Mouse (Mus musculus) mammary gland, adult 2 months (tissue): ENCODE measurements around the gene Hspbp1. TPM values are rescaled to one million over a fixed set of nuclear protein-coding genes. Genes with fewer than 3 reads are reported as not detected.

Experiments used
- polyA plus RNA-seq: library from polyadenylated mRNA; depleted of rRNA; stranded (reverse); fragments of >200 nt; gene quantifications from 2 replicates; pipeline ENCODE4 v1.2.3, GENCODE M21; 2012; ENCODE audit warnings: low replicate concordance; rRNA removed

The Hspbp1 gene
- 29.8 and 46.7 TPM in 2 replicates for polyA plus RNA-seq

GRCm38 (mm10) chr7:4684632-4685417 is at the start of gene Hspbp1:
Gene Hspbp1 (minus strand): TSS chr7:4685068.

DNA sequence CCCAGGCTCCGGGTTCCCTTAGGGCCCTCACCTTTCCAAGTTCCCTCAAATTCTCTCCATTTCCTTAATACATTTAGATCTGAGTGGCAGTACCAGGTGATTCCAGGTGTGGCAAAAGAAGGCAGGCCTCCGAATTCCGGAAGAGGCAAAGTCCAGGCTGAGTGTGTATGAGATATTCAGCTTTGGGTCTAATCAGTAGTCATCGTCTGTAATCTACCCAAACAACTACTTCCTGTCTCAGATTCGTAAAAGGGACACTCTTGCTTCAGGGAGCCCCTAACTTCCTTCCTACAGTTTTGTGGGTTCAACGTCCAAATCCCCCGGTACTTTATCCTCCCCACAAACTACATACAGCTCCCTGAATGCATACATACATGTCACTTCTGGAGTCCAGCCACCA is 40.3 kb upstream of the Hspbp1 start, which contains the start of gene Tmem150b:
Gene Tmem150b, minus strand, starts transcription at position 81 of the 400 bp plus-strand sequence.

DNA sequence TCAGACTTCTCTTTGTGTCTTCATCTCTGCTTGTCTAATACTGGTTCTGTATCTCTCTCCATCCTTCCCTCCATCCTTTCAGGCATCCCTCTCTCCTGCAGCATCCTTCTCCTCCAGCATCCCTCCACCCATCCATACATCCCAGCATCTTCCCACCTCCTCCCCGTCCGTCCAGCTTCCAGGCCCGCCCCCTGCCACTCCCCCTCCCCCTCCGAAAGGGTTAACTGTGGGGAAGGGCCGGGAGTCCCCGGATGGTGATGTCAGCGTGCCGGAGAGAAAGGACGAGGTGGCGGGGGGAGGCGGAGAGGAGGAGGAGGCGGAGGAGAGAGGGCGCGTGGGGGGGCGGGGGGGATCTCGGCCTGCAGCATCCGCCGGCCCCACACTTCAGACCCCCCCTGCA is 5.5 kb upstream of the Hspbp1 start, which contains the start of gene Brsk1:
Gene Brsk1, plus strand, starts transcription at position 218 of the 400 bp plus-strand sequence.

GRCm38 (mm10) chr7:4658912-4659551 is 25.8 kb downstream of the Hspbp1 start, which contains the start of gene Ppp6r1:
Gene Ppp6r1 (minus strand): TSS chr7:4659019.

GRCm38 (mm10) chr7:4631031-4631430 is 53.8 kb downstream of the Hspbp1 start, which contains the start of gene Tmem86b:
Gene Tmem86b (minus strand): TSS chr7:4631422.

Other genes with a start within 250 kb of the Hspbp1 start
- gene Rdh13, start 239.4 kb downstream of the Hspbp1 start, polyA plus RNA-seq = 13.7 and 19.8 TPM in 2 replicates
- 15.5 and 16.5 TPM in 2 replicates for gene Eps8l1, start 224.4 kb downstream of the Hspbp1 start, polyA plus RNA-seq
- 48.9 and 90.4 TPM in 2 replicates for gene Ppp1r12c, start 183.4 kb downstream of the Hspbp1 start, polyA plus RNA-seq
- 0.20 and 1.3 TPM in 2 replicates for gene Tnnt1, start 168.7 kb downstream of the Hspbp1 start, polyA plus RNA-seq
- 6.1 and 8.4 TPM in 2 replicates for gene Tnni3, start 160.8 kb downstream of the Hspbp1 start, polyA plus RNA-seq
- 9.0 and 14.9 TPM in 2 replicates for gene Dnaaf3, start 152.6 kb downstream of the Hspbp1 start, polyA plus RNA-seq
- 0.10 and 0.62 TPM in 2 replicates for gene Syt5, start 137.5 kb downstream of the Hspbp1 start, polyA plus RNA-seq
- 0.06 TPM in 1 of 2 replicates, not detected in the other for gene Ptprh, start 81.0 kb downstream of the Hspbp1 start, polyA plus RNA-seq
- gene Tmem86b, start 53.6 kb downstream of the Hspbp1 start, polyA plus RNA-seq = 14.9 and 19.6 TPM in 2 replicates
- gene Ppp6r1, start 26.0 kb downstream of the Hspbp1 start, polyA plus RNA-seq = 109 and 135 TPM in 2 replicates
- 4.4 and 6.0 TPM in 2 replicates for gene Brsk1, start 5.5 kb upstream of the Hspbp1 start, polyA plus RNA-seq
- 2.0 and 2.5 TPM in 2 replicates for gene Tmem150b, start 40.2 kb upstream of the Hspbp1 start, polyA plus RNA-seq
- gene Kmt5c, start 55.0 kb upstream of the Hspbp1 start, polyA plus RNA-seq = 95.7 and 216 TPM in 2 replicates
- 13.8 and 18.7 TPM in 2 replicates for gene Cox6b2, start 68.0 kb upstream of the Hspbp1 start, polyA plus RNA-seq
- 0.10 TPM in 1 of 2 replicates, not detected in the other for gene Fam71e2, start 86.2 kb upstream of the Hspbp1 start, polyA plus RNA-seq
- gene Il11, start 97.8 kb upstream of the Hspbp1 start, polyA plus RNA-seq = 0.36 and 0.78 TPM in 2 replicates
- not detected in 2 replicates for gene Tmem190, start 97.9 kb upstream of the Hspbp1 start, polyA plus RNA-seq
- gene Tmem238, start 104.6 kb upstream of the Hspbp1 start, polyA plus RNA-seq = 18.4 and 84.5 TPM in 2 replicates
- 252 and 384 TPM in 2 replicates for gene Rpl28, start 107.8 kb upstream of the Hspbp1 start, polyA plus RNA-seq
- gene Ube2s, start 127.5 kb upstream of the Hspbp1 start, polyA plus RNA-seq = 193 and 283 TPM in 2 replicates
- gene Shisa7, start 159.6 kb upstream of the Hspbp1 start, polyA plus RNA-seq = 0.54 and 1.0 TPM in 2 replicates
- gene Isoc2b, start 185.2 kb upstream of the Hspbp1 start, polyA plus RNA-seq = 39.7 and 42.5 TPM in 2 replicates
- 45.1 and 54.4 TPM in 2 replicates for gene Isoc2a, start 192.1 kb upstream of the Hspbp1 start, polyA plus RNA-seq
- gene Gm36210, start 221.4 kb upstream of the Hspbp1 start, polyA plus RNA-seq = 0.17 and 0.85 TPM in 2 replicates
- 15.7 and 34.3 TPM in 2 replicates for gene Zfp628, start 230.1 kb upstream of the Hspbp1 start, polyA plus RNA-seq
- 2.9 and 7.1 TPM in 2 replicates for gene Nat14, start 237.0 kb upstream of the Hspbp1 start, polyA plus RNA-seq
- gene Ssc5d, start 240.7 kb upstream of the Hspbp1 start, polyA plus RNA-seq = 17.9 and 19.0 TPM in 2 replicates